Mouse (Mus musculus) hematopoietic stem cell, adult 5-6 weeks (primary cell): ENCODE measurements at regions not wholly inside any gene's neighbourhood (a gene's known extent, or its start where the extent isn't known, plus 50 kb on each side); places are given as distances from the start of the nearest gene placed in this dataset.
"Not testable (repeated sequence)": the region's sequence is repeated elsewhere in the genome, so short reads cannot be mapped to it uniquely, and the experiment has no call there.

Source experiments
- ATAC-seq, 2 experiments: fragments of 125-278 bp in 1 of 2; replicated peaks in 1 of 2; 2 replicates each; pipeline ENCODE4 v1.8.0; 2016 to 2017; ENCODE audit warnings: inconsistent platforms in 2 of 2, mild to moderate bottlenecking in 2 of 2, moderate number of reproducible peaks in 2 of 2, low read depth in 1 of 2, moderate TSS enrichment in 1 of 2; ENCODE audit not compliant: low FRiP score in 2 of 2, poor library complexity in 2 of 2, severe bottlenecking in 2 of 2, insufficient read depth in 1 of 2, low TSS enrichment in 1 of 2

- ATAC-seq, result no peak
These were observed 670.6 kb downstream of the Efna5 start for GRCm38 (mm10) chr17:62210441-62211025.

- ATAC-seq, result no peak
These were observed 678.5 kb downstream of the Efna5 start for GRCm38 (mm10) chr17:62202658-62203057.

- no peak for ATAC-seq
These were observed 680.6 kb downstream of the Efna5 start for GRCm38 (mm10) chr17:62200491-62200890.

DNA sequence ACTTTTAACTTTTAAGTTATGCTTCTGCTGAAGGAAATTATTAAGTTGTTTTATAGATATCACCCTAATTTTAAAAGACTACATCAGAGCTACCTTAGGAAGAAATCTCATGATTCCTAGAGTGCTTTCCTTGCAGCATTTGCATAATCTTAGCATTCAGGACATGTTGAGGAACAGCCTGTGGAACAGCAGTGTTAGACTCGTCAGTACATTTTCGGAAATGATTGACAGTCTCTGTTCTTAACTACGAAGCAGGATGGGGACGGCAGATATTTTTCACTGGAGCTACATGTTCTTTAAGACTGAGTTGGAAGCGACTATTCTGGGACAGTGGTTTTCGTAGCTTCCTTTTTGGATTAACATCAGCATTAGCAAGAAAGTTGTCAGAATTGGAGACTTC is 681.6 kb downstream of the Efna5 start:
- no peak for ATAC-seq

- ATAC-seq, result no peak
These were observed 702.4 kb downstream of the Efna5 start for GRCm38 (mm10) chr17:62178612-62179210.

DNA sequence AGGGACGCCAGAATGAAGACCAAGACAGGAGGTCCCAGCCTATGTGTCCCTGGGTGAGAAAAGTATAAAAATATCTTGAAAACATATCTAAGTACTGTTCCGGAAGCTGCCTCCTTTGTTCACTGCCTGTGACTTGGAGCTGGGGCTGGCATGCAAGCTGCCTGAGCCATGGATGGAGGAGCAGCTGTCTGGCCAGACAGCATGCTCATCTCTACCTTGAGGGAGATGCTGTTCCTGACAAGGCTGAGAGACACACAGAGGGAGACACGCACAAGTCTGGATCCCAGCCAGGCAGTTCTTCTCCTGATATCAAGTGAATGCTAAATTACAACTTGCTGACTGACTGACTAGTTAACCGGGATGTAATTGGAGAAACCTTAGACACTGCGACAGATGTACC is 704.8 kb downstream of the Efna5 start:
- no peak for ATAC-seq

- ATAC-seq, result no peak
These were observed 708.8 kb downstream of the Efna5 start for GRCm38 (mm10) chr17:62172305-62172704.

DNA sequence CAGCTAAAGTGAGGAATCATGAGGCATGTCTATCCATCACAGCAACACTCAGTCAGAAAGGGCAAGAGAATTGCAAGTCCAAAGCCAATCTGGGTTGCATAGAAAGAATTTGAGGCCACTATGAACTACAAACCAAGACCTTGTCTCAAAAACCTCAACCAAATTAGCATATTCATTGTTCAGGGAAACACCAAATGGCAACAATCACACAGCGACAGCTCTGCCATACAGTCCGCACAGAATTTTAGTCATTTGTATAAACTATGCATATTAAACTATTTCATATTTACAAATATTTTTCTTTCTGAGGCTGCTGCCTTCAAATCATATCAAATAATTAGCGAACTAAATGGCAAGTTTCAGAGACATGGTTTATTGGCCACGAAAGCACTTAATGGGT is 709.6 kb downstream of the Efna5 start:
- no peak for ATAC-seq

DNA sequence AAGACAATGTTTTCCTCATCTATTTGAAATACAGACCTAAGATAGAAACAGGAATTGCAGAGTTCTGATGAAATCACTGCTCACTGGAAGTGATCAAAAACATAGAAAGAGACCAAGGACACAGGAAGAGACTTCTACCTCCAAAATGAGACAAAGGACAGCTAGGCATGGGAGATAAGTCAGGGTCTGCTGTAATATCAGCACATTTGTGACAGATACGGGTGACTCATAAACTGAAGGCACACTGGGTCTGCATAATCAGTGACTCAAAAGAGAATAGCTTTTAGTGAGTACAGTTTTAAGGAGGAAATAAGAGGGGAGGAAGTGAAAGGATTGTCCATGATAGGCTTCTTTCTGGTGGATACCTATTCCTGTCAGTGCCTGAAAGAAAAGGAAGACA is 719.7 kb downstream of the Efna5 start:
- ATAC-seq, result no peak

- no peak for ATAC-seq
These were observed 720.8 kb downstream of the Efna5 start for GRCm38 (mm10) chr17:62160301-62160700.

GRCm38 (mm10) chr17:62135050-62135449 is 746.1 kb downstream of the Efna5 start:
- no peak for ATAC-seq

DNA sequence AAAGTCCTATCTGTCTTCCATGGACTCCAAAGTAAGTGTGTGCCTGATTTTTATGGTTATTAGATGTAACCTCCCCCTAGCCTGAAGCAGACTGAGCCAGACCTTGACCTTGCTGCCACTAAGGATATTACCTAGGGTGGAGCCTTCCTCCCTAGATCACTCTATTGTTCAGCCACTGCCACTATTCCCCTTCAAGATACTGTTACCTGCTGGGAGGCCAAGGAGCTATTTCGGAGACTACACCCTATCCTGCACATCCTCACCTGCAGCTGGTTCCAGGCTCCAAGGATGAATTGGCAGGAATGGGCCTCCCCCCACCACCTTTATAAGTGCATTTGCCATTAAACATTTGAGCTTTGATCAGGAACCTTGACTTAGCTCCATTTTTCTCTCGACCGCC is 769.4 kb downstream of the Efna5 start:
- not testable (repeated sequence) for ATAC-seq

- no peak for ATAC-seq
These were observed 772.1 kb downstream of the Efna5 start for GRCm38 (mm10) chr17:62109052-62109451.

- no peak for ATAC-seq
These were observed 797.8 kb downstream of the Efna5 start for GRCm38 (mm10) chr17:62083281-62083680.

DNA sequence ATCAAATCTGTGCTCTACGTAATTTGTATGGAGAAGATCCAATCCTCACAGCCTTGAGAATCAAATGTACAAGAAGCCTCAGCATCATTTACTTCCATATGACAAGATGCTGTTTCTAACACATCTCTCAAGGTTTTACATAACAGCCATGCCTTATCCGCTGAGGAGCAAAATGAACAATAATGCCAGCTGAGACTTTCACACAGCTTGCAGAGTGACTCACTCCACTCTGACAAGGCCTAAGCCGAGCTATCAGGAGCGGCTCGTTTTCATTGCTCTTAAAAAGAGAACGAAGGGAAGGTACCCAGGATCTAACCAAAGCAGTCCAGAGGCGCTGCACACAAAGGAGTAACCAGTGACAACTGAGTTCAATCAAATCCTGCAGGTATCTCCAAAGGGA is 803.5 kb downstream of the Efna5 start:
- no peak for ATAC-seq

- no peak for ATAC-seq
These were observed 816.2 kb downstream of the Efna5 start for GRCm38 (mm10) chr17:62064939-62065338.

DNA sequence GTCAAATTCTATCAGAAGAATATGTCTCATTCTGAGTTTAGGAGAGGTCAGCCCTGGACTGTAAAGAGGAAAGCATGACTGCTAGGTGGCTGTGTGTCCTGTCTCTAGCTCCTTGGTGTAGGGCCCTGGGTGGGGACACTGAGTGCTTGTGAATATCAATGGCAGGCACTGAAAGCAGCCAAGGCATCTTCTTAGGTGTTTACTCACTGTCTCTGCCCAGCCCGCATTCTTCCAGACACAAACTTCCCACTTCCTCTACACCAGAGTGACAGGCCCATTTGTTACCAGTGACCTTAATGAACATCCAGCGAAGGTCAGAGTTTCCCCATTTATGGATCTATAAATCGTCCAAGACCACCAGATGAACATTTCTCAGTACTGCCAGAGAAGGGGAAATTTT is 823.1 kb downstream of the Efna5 start:
- no peak for ATAC-seq

- ATAC-seq, result no peak
These were observed 826.3 kb downstream of the Efna5 start for GRCm38 (mm10) chr17:62054801-62055200.

- ATAC-seq, result no peak
These were observed 832.1 kb downstream of the Efna5 start for GRCm38 (mm10) chr17:62048989-62049388.
